Mouse (Mus musculus) midbrain, embryonic 12.5 days (tissue): ENCODE data around the gene Unc45b. TPM values are rescaled to one million over a fixed set of nuclear protein-coding genes. Genes with fewer than 3 reads are reported as not detected.
A peak's percentile ranks its signal among the peaks of the same experiment; 100 is the strongest.

Experiments used
- ATAC-seq: fragments of 200-750 bp; cut with Nextera tagmentation; 2 replicates; pipeline ENCODE4 v1.8.0; 2017; ENCODE audit warnings: low read depth, moderate TSS enrichment, moderate library complexity; ENCODE audit not compliant: low FRiP score
- H3K27ac ChIP-seq: fragments of 300-500 bp; sonication (generic); replicated peaks from 2 replicates; pipeline ENCODE4 v1.5.1; 2016; ENCODE audit warnings: mild to moderate bottlenecking
- H3K27me3 ChIP-seq: fragments of 300-500 bp; sonication (generic); 2 replicates; pipeline ENCODE4 v1.6.1; 2016; ENCODE audit warnings: mild to moderate bottlenecking
- H3K36me3 ChIP-seq: fragments of 300-500 bp; sonication (generic); 2 replicates; pipeline ENCODE4 v1.6.1; 2016
- H3K4me1 ChIP-seq: fragments of 300-500 bp; sonication (generic); 2 replicates; pipeline ENCODE4 v1.6.1; 2016
- H3K4me2 ChIP-seq: fragments of 300-500 bp; sonication (generic); replicated peaks from 2 replicates; pipeline ENCODE4 v1.6.1; 2016; ENCODE audit warnings: mild to moderate bottlenecking, moderate library complexity
- H3K4me3 ChIP-seq: fragments of 300-500 bp; sonication (generic); 2 replicates; pipeline ENCODE4 v1.5.1; 2016; ENCODE audit warnings: mild to moderate bottlenecking
- H3K9ac ChIP-seq: fragments of 300-500 bp; sonication (generic); replicated peaks from 2 replicates; pipeline ENCODE4 v1.6.1; 2016; ENCODE audit warnings: mild to moderate bottlenecking, moderate library complexity
- H3K9me3 ChIP-seq: fragments of 300-500 bp; sonication (generic); 2 replicates; pipeline ENCODE4 v1.6.1; 2016; ENCODE audit warnings: mild to moderate bottlenecking
- WGBS: fragments of 180-500 bp; shearing (Covaris S2); methylation state at CpG from one replicate; pipeline ENCODE4 v1.1.7; 2016; 5-methylcytosine and 5-hydroxymethylcytosine counted together
- polyA plus RNA-seq: library from polyadenylated mRNA; unstranded; fragments of >200 nt; fragmentation: Nextera tagmentation; extraction: Ambion mirVana; gene quantifications from 2 replicates; pipeline ENCODE4 v1.2.1, GENCODE M21; 2016

Unc45b gene
- polyA plus RNA-seq, 1 experiment from 2014 or later: 0.93 TPM

DNA sequence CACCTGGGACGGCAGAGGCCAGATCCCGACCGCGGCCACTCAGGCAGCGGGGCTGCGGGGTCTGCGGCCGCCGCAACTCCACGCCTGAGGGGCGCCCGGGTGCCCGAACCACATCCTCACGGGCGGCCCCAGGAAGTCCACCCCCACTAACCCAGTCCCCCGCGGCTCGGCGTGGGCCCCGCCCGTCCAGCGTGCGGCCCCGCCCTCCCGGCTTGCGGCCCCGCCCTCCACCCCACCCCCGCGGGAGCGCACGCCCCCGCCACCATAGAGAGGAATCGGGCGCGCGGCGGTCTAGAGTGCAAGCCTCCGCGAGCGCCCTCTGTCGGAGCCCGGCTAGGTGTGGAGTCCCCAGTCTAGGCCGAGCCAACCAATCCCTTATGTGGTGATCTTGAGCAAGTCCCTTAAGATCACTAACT lies 39.3 kb upstream of the Unc45b start, which contains the start of gene Rffl:
Gene Rffl, minus strand, starts transcription at position 180 of the 416 bp plus-strand sequence.
- Histone ChIP-seq H3K9me3 (no peaks in the 10 kb centered on the region), H3K27me3 (0 out of 2 replicates have a peak, but pooled peaks cover 3% of the 10 kb centered on the region), H3K4me3 (peak within 1 kb of the TSS; percentile 68), H3K36me3 (no peaks in the 10 kb centered on the region), H3K27ac (no peak within 1 kb of the TSS), H3K4me1 (peaks cover 16% of the 10 kb centered on the region; the same call in 1 of the 2 replicates), H3K9ac (peak within 1 kb of the TSS; percentile 77), H3K4me2 (peak within 1 kb of the TSS; percentile 81)
- WGBS: 1% methylated on average over 42 of the region's 43 CpGs
- peak; percentile 94 for ATAC-seq

DNA sequence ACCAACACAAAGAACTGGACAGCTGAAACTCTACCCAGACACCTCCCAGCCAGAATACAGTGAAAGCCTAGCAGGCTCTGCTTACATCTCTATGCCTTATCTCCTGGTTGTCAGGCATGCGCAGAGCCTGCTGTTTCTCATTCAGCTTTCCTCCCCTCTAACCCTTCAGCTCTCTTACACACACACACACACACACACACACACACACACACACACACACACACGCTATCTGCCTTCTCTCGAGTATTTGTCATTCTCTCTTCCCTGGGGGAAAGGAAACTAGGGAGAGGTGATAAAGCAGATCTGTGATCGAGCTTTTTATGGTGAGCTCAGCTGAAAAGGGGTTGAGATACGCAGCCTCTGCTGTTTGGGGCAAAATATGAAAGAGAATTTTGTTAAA lies 35.4 kb upstream of the Unc45b start:
- Histone ChIP-seq H3K4me2 (no peak overlapping the region), H3K9ac (no peak overlapping the region), H3K4me3 (no peak overlapping the region), H3K9me3 (no peaks in the 10 kb centered on the region), H3K27ac (no peak overlapping the region), H3K4me1 (peaks cover 9% of the 10 kb centered on the region; the same call in 1 of the 2 replicates), H3K36me3 (peaks cover 11% of the 10 kb centered on the region), H3K27me3 (0 out of 2 replicates have a peak, but pooled peaks cover 3% of the 10 kb centered on the region)
- no peak for ATAC-seq
- WGBS: 87% methylated on average over 5 of the region's 5 CpGs

- Histone ChIP-seq H3K4me2 (no peak overlapping the region), H3K9ac (no peak overlapping the region), H3K4me1 (peaks cover 3% of the 10 kb centered on the region; the same call in 1 of the 2 replicates), H3K36me3 (peaks cover 14% of the 10 kb centered on the region), H3K9me3 (no peaks in the 10 kb centered on the region), H3K27me3 (no peaks in the 10 kb centered on the region), H3K4me3 (no peak overlapping the region), H3K27ac (no peak overlapping the region)
- ATAC-seq: no peak
- 91% methylated on average over 5 of the region's 5 CpGs for WGBS
These were observed 34.7 kb upstream of the Unc45b start for GRCm38 (mm10) chr11:82875631-82876030.

DNA sequence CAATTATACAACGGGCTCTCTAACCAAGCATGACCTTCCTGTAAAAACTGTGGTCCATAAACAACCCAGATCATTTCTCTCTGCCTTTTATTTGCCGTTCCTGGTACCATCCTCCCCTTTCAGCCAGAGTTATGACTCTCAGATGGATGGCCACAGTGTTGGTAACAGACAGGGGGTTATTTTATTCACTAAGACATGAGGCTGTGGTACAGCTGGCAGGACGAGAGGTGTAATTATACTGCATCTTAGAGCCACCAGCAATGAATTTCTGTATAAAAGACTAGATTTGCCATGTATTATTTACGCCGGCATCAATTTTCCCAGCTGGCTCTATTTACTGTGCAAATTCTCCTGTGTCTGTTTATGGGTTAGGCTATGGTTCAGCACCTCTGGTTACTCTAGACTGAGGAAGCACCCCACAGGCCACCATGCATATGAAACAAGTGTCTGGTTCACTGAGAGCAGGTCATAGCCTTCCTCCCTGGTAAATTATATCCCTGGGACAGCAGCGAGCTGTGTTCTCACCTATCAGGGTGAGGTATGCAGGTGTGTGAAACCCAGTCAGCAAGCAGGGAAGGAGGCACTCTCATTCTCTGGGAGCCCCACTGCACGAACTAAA lies 32.5 kb upstream of the Unc45b start:
- no peak for ATAC-seq
- no peak overlapping the region for H3K9ac ChIP-seq
- peaks cover 23% of the 10 kb centered on the region for H3K36me3 ChIP-seq
- no peak overlapping the region for H3K27ac ChIP-seq
- no peaks in the 10 kb centered on the region for H3K4me1 ChIP-seq
- no peak overlapping the region for H3K4me3 ChIP-seq
- no peak overlapping the region for H3K4me2 ChIP-seq
- H3K27me3 ChIP-seq: no peaks in the 10 kb centered on the region
- no peaks in the 10 kb centered on the region for H3K9me3 ChIP-seq
- 87% methylated on average over 7 of the region's 7 CpGs for WGBS

DNA sequence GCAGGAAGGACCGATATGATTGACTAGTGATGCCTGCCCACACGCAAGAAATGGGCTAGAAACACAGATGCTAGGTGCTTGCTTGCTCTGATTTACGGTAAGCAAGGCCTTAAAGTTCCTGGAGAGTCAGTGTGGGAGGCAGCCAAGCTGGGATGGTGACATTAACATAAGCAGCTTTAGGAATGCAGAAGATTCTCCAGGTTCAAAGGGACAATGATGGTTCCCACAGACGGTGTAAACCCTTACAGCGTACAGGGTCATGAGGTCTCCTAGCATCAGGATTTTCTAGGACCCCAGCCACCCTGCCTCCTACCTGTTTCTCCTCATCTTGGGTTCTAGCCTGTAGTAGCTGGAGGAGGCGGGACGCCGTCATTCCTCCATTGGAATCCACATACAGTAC lies 27.2 kb upstream of the Unc45b start:
- 71% methylated on average over 8 of the region's 8 CpGs for WGBS
- Histone ChIP-seq H3K9me3 (no peaks in the 10 kb centered on the region), H3K4me3 (no peak overlapping the region), H3K36me3 (peaks cover 23% of the 10 kb centered on the region), H3K9ac (no peak overlapping the region), H3K4me1 (no peaks in the 10 kb centered on the region), H3K27ac (no peak overlapping the region), H3K27me3 (no peaks in the 10 kb centered on the region), H3K4me2 (no peak overlapping the region)
- no peak for ATAC-seq

GRCm38 (mm10) chr11:82886559-82886958 lies 23.8 kb upstream of the Unc45b start:
- Histone ChIP-seq H3K9me3 (no peaks in the 10 kb centered on the region), H3K36me3 (peaks cover 10% of the 10 kb centered on the region; the same call in 1 of the 2 replicates), H3K27me3 (peaks cover 1% of the 10 kb centered on the region; the same call in 1 of the 2 replicates), H3K27ac (no peak overlapping the region), H3K4me2 (no peak overlapping the region), H3K9ac (no peak overlapping the region), H3K4me1 (peaks cover 12% of the 10 kb centered on the region), H3K4me3 (no peak overlapping the region)
- no peak for ATAC-seq
- 84% methylated on average over 3 of the region's 3 CpGs for WGBS

DNA sequence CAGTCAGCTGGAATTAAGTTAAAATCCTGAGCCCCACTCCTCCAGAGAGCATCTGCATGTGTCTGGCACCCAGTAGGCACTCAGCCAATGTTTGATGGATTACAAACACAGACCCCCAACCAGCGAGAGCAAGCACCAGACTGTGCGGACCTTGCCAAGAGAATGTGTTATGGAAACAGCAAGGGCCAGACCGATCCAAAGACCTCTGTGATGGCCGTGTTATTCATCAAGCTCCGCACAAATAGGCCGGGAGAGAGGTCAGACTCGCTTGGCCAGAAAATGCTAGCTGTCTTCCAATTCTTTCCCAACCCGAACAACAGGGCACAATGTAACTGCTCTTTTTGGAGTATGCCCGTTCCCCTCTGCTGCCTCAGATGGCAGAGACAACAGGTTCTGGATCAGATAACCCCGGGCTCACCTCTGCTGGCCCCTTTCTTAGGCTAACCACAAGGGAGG lies 21.8 kb upstream of the Unc45b start:
- Histone ChIP-seq H3K27me3 (peaks cover 12% of the 10 kb centered on the region), H3K4me3 (no peak overlapping the region), H3K9ac (peak overlapping the region; percentile 15; the same call in 1 of the 2 replicates), H3K9me3 (no peaks in the 10 kb centered on the region), H3K4me2 (0 out of 2 replicates have a peak overlapping the region, but pooled peaks have one; percentile 79), H3K36me3 (no peaks in the 10 kb centered on the region), H3K4me1 (peaks cover 12% of the 10 kb centered on the region), H3K27ac (no peak overlapping the region)
- ATAC-seq: no peak
- WGBS: 74% methylated on average over 10 of the region's 10 CpGs

DNA sequence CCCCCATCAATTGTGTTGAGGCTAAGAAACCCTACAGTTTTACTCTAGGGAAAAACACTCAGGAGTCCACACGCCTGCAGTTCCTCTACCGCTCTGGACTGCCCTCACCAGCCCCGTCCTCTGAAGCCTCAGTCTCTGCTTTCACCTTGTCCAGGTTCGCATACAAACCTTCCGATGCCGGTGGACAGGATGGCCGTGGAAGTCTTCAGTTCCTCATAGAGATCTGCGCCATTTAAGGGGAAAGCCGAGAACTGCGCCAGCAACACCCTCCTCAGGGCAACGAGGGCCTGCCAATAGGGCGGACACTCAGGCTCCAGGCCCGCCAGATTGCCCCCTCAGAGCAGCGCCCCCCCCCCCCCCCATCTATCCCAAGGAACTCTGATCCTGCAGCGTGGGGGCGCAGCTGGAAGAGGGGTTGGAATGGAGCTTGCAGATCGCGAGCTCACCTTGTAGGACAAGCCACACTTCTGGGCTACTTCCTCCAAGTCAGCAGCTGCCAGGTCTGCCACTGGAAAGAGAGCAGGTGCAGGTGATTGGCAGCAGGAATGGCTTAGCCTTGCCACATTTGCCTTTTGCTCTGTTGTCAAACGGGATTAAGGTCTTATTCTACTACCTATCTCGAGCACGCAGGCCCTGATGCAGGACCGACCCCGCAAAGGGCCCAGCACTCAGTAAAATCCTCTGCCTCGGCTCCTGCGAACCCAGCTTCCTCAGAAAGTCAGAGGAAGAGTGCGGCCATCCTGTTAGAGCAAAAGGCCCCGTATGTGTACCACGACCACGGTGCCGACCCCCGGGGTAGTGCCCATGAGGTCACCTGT lies 20.6 kb upstream of the Unc45b start:
- Histone ChIP-seq H3K4me1 (peaks cover 12% of the 10 kb centered on the region), H3K9me3 (no peaks in the 10 kb centered on the region), H3K4me3 (peak overlapping the region; percentile 71), H3K4me2 (peak overlapping the region; percentile 79), H3K27ac (peak overlapping the region; percentile 42; the same call in 1 of the 2 replicates), H3K36me3 (no peaks in the 10 kb centered on the region), H3K9ac (peak overlapping the region; percentile 72), H3K27me3 (peaks cover 12% of the 10 kb centered on the region)
- WGBS: 8% methylated on average over 31 of the region's 31 CpGs
- ATAC-seq: peak; percentile 34; the same call in 1 of the 2 replicates

- peak; percentile 92 for ATAC-seq
- WGBS: under 1% methylated on average over 26 of the region's 26 CpGs
- Histone ChIP-seq H3K9me3 (no peaks in the 10 kb centered on the region), H3K4me1 (peaks cover 12% of the 10 kb centered on the region), H3K27me3 (peaks cover 12% of the 10 kb centered on the region), H3K36me3 (no peaks in the 10 kb centered on the region), H3K4me3 (peak within 1 kb of the TSS; percentile 71), H3K9ac (peak within 1 kb of the TSS; percentile 72), H3K27ac (peak within 1 kb of the TSS; percentile 42; the same call in 1 of the 2 replicates), H3K4me2 (peak within 1 kb of the TSS; percentile 79)
These were observed 20.0 kb upstream of the Unc45b start, which contains the start of gene Rad51d for GRCm38 (mm10) chr11:82890342-82890762. TSS of gene Rad51d (minus strand) at chr11:82890614.

DNA sequence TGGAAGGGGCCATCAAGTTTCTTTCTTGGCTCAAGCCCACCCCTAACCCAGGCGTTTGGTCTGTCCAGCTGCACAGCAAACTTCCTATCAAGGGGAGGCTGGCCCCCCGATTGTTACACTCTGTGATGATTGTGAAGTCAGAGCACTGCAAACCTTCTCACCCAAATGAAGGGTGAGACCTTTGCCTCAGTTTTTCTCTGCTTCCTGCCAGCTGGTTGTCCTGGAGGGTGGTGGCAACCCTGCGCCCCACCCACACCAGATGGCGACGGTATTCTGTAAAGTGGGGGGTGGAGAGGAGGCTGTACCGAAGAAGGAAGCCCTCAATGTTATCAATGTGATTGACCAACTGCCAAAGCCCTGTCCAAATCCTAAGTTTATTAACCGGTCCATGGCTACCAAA lies 18.4 kb upstream of the Unc45b start, which contains the start of gene Fndc8:
Gene Fndc8, plus strand, starts transcription at position 189 of the 400 bp plus-strand sequence.
- 0 out of 2 replicates have a peak, but pooled peaks cover under 1% of the 10 kb centered on the region for H3K36me3 ChIP-seq
- peaks cover 12% of the 10 kb centered on the region for H3K27me3 ChIP-seq
- ATAC-seq: no peak
- no peak within 1 kb of the TSS for H3K4me2 ChIP-seq
- H3K9ac ChIP-seq: no peak within 1 kb of the TSS
- 65% methylated on average over 7 of the region's 7 CpGs for whole genome bisulfite sequencing
- peaks cover 12% of the 10 kb centered on the region for H3K4me1 ChIP-seq
- no peak within 1 kb of the TSS for H3K4me3 ChIP-seq
- H3K27ac ChIP-seq: no peak within 1 kb of the TSS
- H3K9me3 ChIP-seq: no peaks in the 10 kb centered on the region

DNA sequence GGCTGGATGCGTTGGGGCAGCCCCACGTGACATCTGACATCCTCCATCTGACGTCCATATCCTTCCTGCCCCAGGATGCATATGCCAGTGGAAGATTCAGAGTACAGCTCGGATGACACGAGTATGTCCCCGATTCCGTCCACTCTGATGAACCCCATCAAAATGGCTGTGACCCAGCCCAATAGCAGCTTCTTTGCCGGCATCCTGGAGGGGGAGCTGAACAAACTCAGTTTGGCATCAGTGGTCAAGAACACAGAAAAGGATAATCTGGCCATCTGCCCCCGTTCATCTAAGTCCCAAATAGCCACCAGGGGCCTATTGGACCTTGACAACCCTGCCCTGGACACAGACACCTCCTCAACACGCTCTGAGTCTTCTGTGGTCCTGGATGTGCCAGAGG lies 12.9 kb upstream of the Unc45b start:
- Histone ChIP-seq H3K4me2 (no peak overlapping the region), H3K27ac (no peak overlapping the region), H3K27me3 (peaks cover 2% of the 10 kb centered on the region; the same call in 1 of the 2 replicates), H3K9ac (no peak overlapping the region), H3K4me3 (no peak overlapping the region), H3K4me1 (no peaks in the 10 kb centered on the region), H3K9me3 (no peaks in the 10 kb centered on the region), H3K36me3 (peaks cover 50% of the 10 kb centered on the region)
- WGBS: 85% methylated on average over 10 of the region's 10 CpGs
- no peak for ATAC-seq

DNA sequence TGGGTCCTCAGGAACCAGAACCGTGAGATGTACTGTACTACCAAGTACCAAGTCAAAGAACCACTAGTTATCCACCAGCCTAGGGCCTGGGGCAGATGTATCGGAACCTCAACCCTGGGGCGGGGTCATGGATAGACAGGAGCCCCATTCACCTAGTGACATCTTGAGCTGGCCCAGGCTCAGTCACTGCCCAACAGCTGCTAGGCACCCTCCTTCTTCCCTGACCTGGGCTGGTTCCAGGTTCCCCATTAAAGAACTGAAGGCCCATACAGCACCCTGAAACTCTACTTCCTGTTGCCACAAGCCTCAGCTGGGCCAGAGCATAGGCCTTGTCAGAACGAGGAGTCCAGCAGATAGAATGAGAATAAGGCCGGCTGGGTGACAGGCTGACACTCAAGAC lies 10.6 kb upstream of the Unc45b start:
- Histone ChIP-seq H3K4me1 (no peaks in the 10 kb centered on the region), H3K9me3 (no peaks in the 10 kb centered on the region), H3K27me3 (no peaks in the 10 kb centered on the region), H3K4me2 (no peak overlapping the region), H3K27ac (no peak overlapping the region), H3K9ac (no peak overlapping the region), H3K4me3 (no peak overlapping the region), H3K36me3 (peaks cover 72% of the 10 kb centered on the region)
- no peak for ATAC-seq
- WGBS: 93% methylated on average over 5 of the region's 5 CpGs
